Mouse (Mus musculus): Measurements from ENCODE around the gene Ppp1r1b.

Gene Ppp1r1b

DNA sequence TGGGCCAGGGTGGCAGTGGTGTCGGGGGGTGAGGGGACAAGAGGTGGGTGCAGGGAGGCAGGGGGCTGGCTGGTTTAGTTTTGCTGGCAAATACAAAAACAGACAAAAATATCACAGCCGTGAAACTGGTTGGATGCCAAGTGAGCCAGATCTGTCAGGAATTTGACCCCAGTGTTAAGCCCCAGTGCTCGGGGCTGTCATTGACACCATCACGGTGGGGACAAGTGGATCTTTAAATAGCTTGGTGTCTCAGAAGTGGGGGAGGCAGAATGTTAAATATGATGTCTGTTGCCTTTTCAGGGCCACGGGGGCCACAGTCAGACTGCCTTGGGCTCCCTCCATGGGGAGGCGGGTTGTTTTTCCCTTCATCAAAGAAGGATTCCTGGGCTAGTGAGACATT lies 46.1 kb downstream of the Ppp1r1b start:
- no peak for DNase-seq (ENCODE audit: low spot score)

DNA sequence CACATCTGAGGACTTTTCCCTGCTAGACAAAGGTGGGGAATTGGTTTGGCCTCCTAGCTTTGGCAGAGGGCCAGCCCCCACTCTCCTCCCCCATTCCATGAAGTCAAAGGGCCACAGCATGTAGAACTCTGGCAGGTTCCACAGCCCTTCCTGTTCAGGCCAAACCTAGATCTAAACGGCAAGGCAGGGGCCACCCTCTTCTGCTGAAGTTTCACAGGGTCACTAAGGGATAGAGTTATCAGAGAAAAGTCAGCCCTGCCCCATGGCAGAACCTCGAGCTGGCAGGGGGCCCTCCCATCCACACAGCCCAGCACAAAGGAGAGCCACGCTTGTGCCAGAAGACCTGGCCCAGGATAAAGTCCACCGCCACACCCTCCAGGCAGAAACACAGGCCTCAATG lies 46.8 kb downstream of the Ppp1r1b start:
- no peak for DNase-seq (ENCODE audit: low spot score)

DNA sequence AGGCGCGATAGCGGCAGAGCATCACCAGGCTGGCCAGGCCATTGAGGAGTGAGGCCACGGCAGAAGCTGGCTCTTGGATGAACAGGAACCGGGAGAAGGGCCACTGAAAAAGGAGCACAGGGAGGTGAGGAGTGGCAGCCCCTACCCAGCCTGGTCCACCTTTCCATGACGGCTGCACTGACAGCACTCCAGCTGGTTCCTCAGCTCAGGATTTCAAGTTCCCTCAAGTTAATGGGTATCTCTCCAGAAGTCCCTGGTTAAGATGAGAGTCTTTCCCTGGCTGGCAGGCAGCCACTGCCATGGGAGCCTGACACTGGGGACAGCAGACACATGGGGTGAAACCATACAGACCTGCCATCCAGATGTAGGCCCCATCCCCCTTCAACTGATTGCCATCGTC lies 49.7 kb downstream of the Ppp1r1b start:
- DNase-seq (ENCODE audit: low spot score), result no peak

DNA sequence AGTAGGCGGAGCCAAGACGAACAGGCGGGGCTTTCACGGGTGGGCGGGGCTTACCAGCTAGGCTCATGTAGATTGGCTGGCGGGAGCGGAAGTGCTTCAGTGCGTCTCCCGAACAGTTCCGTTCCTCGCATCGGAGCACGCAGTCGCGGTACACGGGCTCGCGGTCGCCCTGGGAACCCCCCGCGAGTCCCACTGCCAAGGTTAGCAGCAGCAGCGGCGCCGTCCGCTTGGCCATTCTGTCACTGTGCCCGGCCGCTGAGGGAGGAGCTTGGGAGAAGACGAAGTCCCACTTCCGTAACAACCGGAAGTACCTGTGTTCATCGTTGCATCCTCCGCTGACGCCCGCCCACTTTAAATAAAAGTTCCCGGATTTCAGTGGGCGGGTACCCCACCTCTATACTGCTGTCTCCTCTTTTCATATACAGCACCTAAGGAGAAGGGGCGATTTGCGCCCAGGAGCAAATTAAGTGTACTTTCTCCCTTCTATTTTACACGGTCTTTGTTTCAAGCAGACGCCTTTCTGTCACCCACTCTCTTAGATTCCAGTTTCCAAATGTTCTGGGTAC lies 52.0 kb downstream of the Ppp1r1b start, which contains the start of gene Pgap3:
Gene Pgap3, minus strand, starts transcription at position 330 of the 566 bp plus-strand sequence.
- DNase-seq (ENCODE audit: low spot score), result peak; percentile 88

DNA sequence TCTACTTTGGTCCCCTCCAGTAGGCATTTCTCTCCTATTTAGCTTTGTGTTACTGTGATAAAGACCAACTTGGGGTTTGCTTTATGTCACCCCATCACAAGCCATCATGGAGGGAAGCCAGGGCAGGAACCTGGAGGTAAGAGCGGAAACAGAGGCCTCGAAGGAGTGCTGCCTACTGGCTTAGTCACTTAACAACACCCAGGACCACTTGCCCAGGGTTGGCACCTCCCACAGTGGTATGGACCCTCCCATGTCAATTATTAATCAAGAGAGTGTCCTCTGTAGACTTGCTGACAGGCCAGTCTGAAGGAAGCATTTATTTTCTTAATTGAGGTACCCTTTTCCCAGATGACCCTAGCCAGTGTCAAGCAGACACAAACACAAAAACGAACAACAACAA lies 52.6 kb downstream of the Ppp1r1b start:
- no peak for DNase-seq (ENCODE audit: low spot score)

DNA sequence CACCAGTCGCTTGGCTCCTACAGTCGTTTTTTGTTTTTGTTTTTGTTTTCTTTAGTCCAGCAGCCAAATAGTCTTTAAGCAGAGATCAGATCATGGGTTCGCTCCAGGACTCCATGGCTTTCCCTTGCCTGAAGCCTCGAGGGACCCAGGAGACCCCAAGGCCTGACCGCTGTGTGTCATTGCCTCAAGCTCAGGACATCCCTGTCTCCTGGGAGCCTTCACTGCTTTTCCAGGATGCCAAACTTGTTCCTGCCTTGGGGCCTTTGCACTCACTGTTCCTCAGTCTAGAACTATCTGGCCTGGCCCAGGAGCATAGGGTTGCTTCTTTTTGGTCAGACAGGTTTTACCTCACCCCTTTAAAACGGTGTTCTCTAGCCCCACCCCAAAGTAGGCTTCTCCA lies 58.4 kb downstream of the Ppp1r1b start:
- DNase-seq (ENCODE audit: low spot score), result no peak
